20 mouse cellular contexts compared by ENCODE assay signal in the genomic region with DNA sequence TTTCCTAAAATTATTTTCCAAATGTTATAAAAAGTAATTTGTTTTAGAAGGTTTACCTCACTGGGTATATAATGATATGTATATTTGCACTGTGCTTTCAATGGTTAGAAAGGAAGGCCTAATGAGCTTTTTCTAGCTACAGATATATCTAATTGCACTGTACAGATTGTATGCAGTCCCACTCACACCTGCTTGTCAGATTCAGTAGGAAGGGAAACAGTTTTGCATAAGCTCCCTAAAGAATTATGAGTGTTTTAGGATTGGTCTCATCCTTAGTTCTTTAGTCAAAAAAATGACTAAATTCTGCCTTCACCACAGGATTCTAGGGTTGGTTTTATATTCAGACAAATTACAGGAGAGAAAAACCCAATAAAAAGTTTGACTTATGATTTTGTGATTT.
"Had no signal": no experiment of that assay in that cellular context is flagged by ENCODE, and none has a peak within 500 bp of the region (broad histone marks: within the 10 kb centered on the region; RNA-seq: fewer than 3 reads in every experiment).

No protein-coding gene starts in this region.

- H3K4me1 ChIP-seq: limb, embryonic 12.5 days; limb, embryonic 15.5 days; midbrain, embryonic 12.5 days; neural tube, embryonic 13.5 days had no signal

- ATAC-seq: intestine, postnatal 0 days; liver, postnatal 0 days; lung, postnatal 0 days; midbrain, embryonic 16.5 days had no signal

- H3K27ac ChIP-seq: kidney, postnatal 0 days; layer of hippocampus, adult 2 months; left cerebral cortex, adult 2 months; limb, embryonic 12.5 days; limb, embryonic 15.5 days; liver, embryonic 14.5 days; macrophage; midbrain, embryonic 12.5 days; neural tube, embryonic 13.5 days had no signal

- H3K4me3 ChIP-seq: layer of hippocampus, adult 2 months; left cerebral cortex, adult 2 months; limb, embryonic 12.5 days; limb, embryonic 15.5 days; midbrain, embryonic 12.5 days; myocyte; neural tube, embryonic 13.5 days had no signal

- H3K36me3 ChIP-seq: limb, embryonic 12.5 days; limb, embryonic 15.5 days; midbrain, embryonic 12.5 days; neural tube, embryonic 13.5 days had no signal

- DNase-seq: kidney, adult 2 months; kidney, postnatal 25 days; left cerebral cortex, postnatal 4 days; liver, postnatal 0 days; lung, embryonic 14.5 days; right cerebral cortex, postnatal 14 days; thymus, postnatal 25 days had no signal

- H3K27me3 ChIP-seq: limb, embryonic 12.5 days; limb, embryonic 15.5 days; midbrain, embryonic 12.5 days; neural tube, embryonic 13.5 days had no signal
